Mouse (Mus musculus) liver, embryonic 13.5 days (tissue): Measurements from ENCODE around the gene Tdo2. TPM values are rescaled to one million over a fixed set of nuclear protein-coding genes. Genes with fewer than 3 reads are reported as not detected.

Experiments
- ATAC-seq: fragments of 200-750 bp; cut with Nextera tagmentation; 2 replicates; pipeline ENCODE4 v1.8.0; 2017; ENCODE audit warnings: low read depth, mild to moderate bottlenecking, moderate number of reproducible peaks, moderate library complexity
- DNase-seq: peaks from one replicate; pipeline ENCODE4 v3.0.0; 2022
- H3K27ac ChIP-seq: fragments of 300-500 bp; sonication (generic); 2 replicates; pipeline ENCODE4 v1.5.1; 2015; ENCODE audit warnings: moderate library complexity, mild to moderate bottlenecking, inconsistent platforms
- H3K27me3 ChIP-seq: fragments of 300-500 bp; sonication (generic); 2 replicates; pipeline ENCODE4 v1.6.1; 2015; ENCODE audit warnings: mild to moderate bottlenecking, inconsistent platforms
- H3K36me3 ChIP-seq: fragments of 300-500 bp; sonication (generic); 2 replicates; pipeline ENCODE4 v1.6.1; 2015; ENCODE audit warnings: mild to moderate bottlenecking, inconsistent platforms
- H3K4me1 ChIP-seq: fragments of 300-500 bp; sonication (generic); replicated peaks from 2 replicates; pipeline ENCODE4 v1.6.1; 2015; ENCODE audit warnings: inconsistent platforms
- H3K4me2 ChIP-seq: fragments of 300-500 bp; sonication (generic); 2 replicates; pipeline ENCODE4 v1.6.1; 2015; ENCODE audit warnings: inconsistent platforms, mild to moderate bottlenecking, moderate library complexity
- H3K4me3 ChIP-seq: fragments of 300-500 bp; sonication (generic); replicated peaks from 2 replicates; pipeline ENCODE4 v1.5.1; 2015; ENCODE audit warnings: mild to moderate bottlenecking, inconsistent platforms
- H3K9ac ChIP-seq: fragments of 300-500 bp; sonication (generic); 2 replicates; pipeline ENCODE4 v1.6.1; 2015; ENCODE audit warnings: mild to moderate bottlenecking, inconsistent platforms
- H3K9me3 ChIP-seq: fragments of 300-500 bp; sonication (generic); replicated peaks from 2 replicates; pipeline ENCODE4 v1.6.1; 2016; ENCODE audit warnings: inconsistent platforms
- WGBS: fragments of 180-500 bp; shearing (Covaris S2); methylation state at CpG from one replicate; pipeline ENCODE4 v1.1.7; 2015; ENCODE audit not compliant: insufficient replicate concordance; 5-methylcytosine and 5-hydroxymethylcytosine counted together
- polyA plus RNA-seq: library from polyadenylated mRNA; unstranded; fragments of >200 nt; fragmentation: Nextera tagmentation; extraction: Ambion mirVana; gene quantifications from 2 replicates; pipeline ENCODE4 v1.2.1, GENCODE M21; 2015

The Tdo2 gene
- polyA plus RNA-seq, result 0.06 and 0.12 TPM in 2 replicates

- H3K27ac ChIP-seq, result no peak within 1 kb of the TSS
- no peak within 1 kb of the TSS for H3K4me2 ChIP-seq
- H3K36me3 ChIP-seq, result no peaks in the 10 kb centered on the region
- H3K9me3 ChIP-seq, result no peaks in the 10 kb centered on the region
- no peak for ATAC-seq
- no peak within 1 kb of the TSS for H3K9ac ChIP-seq
- H3K27me3 ChIP-seq, result no peaks in the 10 kb centered on the region
- H3K4me1 ChIP-seq, result no peaks in the 10 kb centered on the region
- DNase-seq, result no peak
- no peak within 1 kb of the TSS for H3K4me3 ChIP-seq
Measured at GRCm38 (mm10) chr3:81976102-81976501, at the start of gene Tdo2. Gene Tdo2 (minus strand): TSS chr3:81976202.

DNA sequence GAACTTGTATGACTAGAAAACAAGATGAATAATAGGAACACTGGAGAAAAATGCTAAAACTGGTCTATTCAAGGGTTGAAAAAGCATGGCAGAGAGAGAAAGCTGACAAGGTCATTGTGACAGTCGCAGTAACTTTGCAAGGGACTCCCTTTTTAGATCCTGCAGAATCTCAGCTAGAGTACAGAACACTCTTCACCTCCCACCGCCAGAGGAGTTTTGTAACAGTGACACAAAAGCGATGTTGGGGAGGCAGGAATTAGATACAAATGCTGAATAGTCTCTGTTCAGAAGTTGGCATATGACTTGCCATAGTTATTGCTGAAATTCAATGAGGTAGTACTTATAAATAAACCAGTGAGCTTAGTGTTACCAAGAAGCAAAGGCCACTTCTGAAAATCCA is 47.1 kb upstream of the Tdo2 start:
- 65% methylated on average over 3 of the region's 3 CpGs for WGBS
- no peaks in the 10 kb centered on the region for H3K4me1 ChIP-seq
- no peaks in the 10 kb centered on the region for H3K9me3 ChIP-seq
- no peak overlapping the region for H3K4me2 ChIP-seq
- H3K27me3 ChIP-seq, result no peaks in the 10 kb centered on the region
- H3K9ac ChIP-seq, result no peak overlapping the region
- H3K27ac ChIP-seq, result no peak overlapping the region
- no peak overlapping the region for H3K4me3 ChIP-seq
- ATAC-seq, result no peak
- no peak for DNase-seq
- H3K36me3 ChIP-seq, result no peaks in the 10 kb centered on the region

- 71% methylated on average over 8 of the region's 8 CpGs for WGBS
- no peak for DNase-seq
Measured at GRCm38 (mm10) chr3:82022421-82022920, 46.5 kb upstream of the Tdo2 start.

DNA sequence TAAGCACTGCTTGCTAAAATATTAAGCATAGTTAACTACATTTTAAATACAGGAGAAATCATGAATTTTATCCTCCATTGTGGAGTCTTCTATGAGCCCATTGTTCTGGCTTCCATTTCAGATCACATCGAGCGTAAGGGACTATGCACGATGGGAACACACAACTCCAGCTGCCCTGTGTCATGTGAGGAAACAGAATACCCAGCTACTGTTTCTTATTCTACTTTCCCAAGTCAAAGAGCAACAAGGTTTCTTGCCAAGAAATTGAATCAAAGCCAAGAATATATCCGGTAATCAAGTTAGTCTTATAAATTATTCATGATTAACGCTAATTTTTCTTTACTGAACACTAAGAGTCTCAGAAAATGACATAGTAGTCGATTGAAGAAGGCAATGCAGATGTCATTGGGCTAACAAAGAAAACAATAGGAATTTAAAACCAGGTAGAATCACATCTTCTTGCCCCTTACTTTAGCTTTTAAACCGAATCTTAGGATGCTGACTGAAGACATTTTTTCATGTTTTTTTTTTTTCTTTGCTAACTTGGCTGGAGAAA is 38.2 kb upstream of the Tdo2 start:
- Histone ChIP-seq H3K9ac (no peak overlapping the region), H3K27me3 (no peaks in the 10 kb centered on the region), H3K27ac (no peak overlapping the region), H3K36me3 (no peaks in the 10 kb centered on the region), H3K9me3 (no peaks in the 10 kb centered on the region), H3K4me1 (no peaks in the 10 kb centered on the region), H3K4me3 (no peak overlapping the region), H3K4me2 (no peak overlapping the region)
- DNase-seq (no peak), ATAC-seq (no peak)
- WGBS, result 66% methylated on average over 7 of the region's 7 CpGs

More at GRCm38 (mm10) chr3:82022421-82022920, 46.5 kb upstream of the Tdo2 start:
- no peaks in the 10 kb centered on the region for H3K4me1 ChIP-seq
- H3K4me2 ChIP-seq, result no peak overlapping the region
- no peaks in the 10 kb centered on the region for H3K27me3 ChIP-seq
- H3K9me3 ChIP-seq, result no peaks in the 10 kb centered on the region
- H3K27ac ChIP-seq, result no peak overlapping the region
- ATAC-seq, result no peak
- H3K36me3 ChIP-seq, result no peaks in the 10 kb centered on the region
- H3K4me3 ChIP-seq, result no peak overlapping the region
- no peak overlapping the region for H3K9ac ChIP-seq

DNA sequence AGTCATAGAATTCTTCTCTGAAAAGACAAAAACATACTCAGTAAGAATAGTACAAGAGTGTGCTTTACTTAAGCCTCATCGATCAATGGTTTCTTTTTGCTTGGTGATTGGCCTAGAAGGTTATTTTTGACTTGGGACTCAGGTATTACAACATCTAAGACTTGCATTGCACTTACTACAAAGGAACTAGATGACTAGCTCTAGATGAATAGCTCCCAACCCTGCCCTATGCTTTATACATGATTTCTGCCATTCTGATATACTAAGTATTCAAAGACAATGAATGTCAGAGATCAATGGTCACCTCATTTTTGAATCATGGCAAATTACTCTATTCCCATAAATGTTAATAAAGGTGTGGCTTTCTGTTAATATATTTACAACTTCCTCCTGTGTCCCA is 31.0 kb upstream of the Tdo2 start:
- Histone ChIP-seq H3K4me1 (no peaks in the 10 kb centered on the region), H3K9me3 (no peaks in the 10 kb centered on the region), H3K4me3 (no peak overlapping the region), H3K27ac (no peak overlapping the region), H3K9ac (no peak overlapping the region), H3K4me2 (no peak overlapping the region), H3K36me3 (no peaks in the 10 kb centered on the region), H3K27me3 (no peaks in the 10 kb centered on the region)
- ATAC-seq (no peak), DNase-seq (no peak)
- 65% methylated on average over 1 of the region's 1 CpGs for WGBS

DNA sequence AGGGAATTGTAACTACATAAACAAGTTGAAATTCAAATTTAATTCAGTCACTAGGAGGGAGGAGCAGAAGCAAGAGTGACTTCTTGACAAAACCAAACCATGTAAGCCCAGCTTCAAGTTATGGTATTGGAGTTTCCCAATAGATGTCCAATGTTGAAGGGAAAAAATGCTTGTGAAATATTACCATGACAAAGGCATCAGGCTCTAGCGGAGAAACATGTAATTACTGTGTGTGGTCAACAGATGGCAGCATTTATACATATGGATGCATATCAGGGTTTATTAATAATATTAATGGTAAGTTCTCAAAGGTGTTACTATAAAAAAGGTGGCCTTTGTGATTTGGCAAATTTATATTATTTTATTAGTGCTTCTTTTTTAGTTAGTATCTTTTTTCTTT is 20.0 kb upstream of the Tdo2 start:
- DNase-seq, result no peak

DNA sequence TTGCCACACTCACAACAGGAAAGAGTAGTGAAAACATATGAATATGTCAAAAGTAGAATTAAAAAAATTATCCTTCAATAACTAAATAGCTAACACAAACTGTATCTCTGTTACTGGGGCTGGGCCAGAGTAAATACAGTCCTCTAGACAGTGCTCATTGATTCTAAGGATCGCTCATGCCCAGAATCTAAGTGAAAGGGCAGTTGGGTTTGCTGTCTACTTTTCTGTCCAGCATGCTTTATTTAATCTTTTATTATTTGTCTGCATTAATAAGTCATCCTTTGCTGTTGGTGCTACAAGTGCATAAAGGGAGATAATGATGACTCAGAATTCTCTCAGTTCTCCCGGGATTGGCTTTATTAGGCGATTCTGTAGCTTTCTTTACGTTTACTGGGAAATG is 19.4 kb upstream of the Tdo2 start:
- H3K4me3 ChIP-seq, result no peak overlapping the region
- 35% methylated on average over 4 of the region's 4 CpGs for WGBS
- no peak for DNase-seq

More for the DNA sequence above, 20.0 kb upstream of the Tdo2 start:
- no peaks in the 10 kb centered on the region for H3K9me3 ChIP-seq
- H3K4me3 ChIP-seq, result no peak overlapping the region
- no peaks in the 10 kb centered on the region for H3K27me3 ChIP-seq
- no peaks in the 10 kb centered on the region for H3K4me1 ChIP-seq
- no peaks in the 10 kb centered on the region for H3K36me3 ChIP-seq
- WGBS, result 4% methylated on average over 1 of the region's 1 CpGs
- no peak overlapping the region for H3K9ac ChIP-seq
- H3K27ac ChIP-seq, result no peak overlapping the region
- no peak for ATAC-seq
- no peak overlapping the region for H3K4me2 ChIP-seq

DNA sequence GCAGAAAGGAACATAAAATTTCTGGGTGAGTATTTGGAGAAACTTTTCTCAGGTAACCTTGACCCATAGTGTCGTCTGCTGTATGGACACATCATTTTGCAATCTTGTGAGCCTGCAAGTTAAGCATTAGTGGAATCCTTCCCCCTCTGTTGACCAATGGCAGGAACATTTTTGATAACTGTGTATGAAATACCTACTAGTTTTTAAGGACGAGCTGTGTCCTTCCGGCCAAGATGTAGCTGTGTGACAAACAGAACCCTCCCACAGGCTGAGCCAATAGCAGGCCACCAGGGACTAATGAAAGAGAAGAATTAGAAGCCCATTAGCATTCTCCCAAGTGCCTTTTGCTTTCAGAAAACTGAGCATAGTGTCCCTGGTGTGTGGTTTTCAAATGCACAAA is 14.5 kb upstream of the Tdo2 start:
- Histone ChIP-seq H3K36me3 (no peaks in the 10 kb centered on the region), H3K9me3 (no peaks in the 10 kb centered on the region), H3K4me3 (no peak overlapping the region), H3K9ac (no peak overlapping the region), H3K27me3 (no peaks in the 10 kb centered on the region), H3K4me2 (no peak overlapping the region), H3K4me1 (0 out of 2 replicates have a peak, but pooled peaks cover 4% of the 10 kb centered on the region), H3K27ac (no peak overlapping the region)
- DNase-seq (no peak), ATAC-seq (no peak)
- WGBS, result 63% methylated on average over 3 of the region's 3 CpGs

More for the DNA sequence above, 19.4 kb upstream of the Tdo2 start:
- no peaks in the 10 kb centered on the region for H3K36me3 ChIP-seq
- H3K27me3 ChIP-seq, result no peaks in the 10 kb centered on the region
- no peak for ATAC-seq
- no peaks in the 10 kb centered on the region for H3K4me1 ChIP-seq
- H3K27ac ChIP-seq, result no peak overlapping the region
- no peaks in the 10 kb centered on the region for H3K9me3 ChIP-seq
- no peak overlapping the region for H3K4me2 ChIP-seq
- no peak overlapping the region for H3K9ac ChIP-seq

GRCm38 (mm10) chr3:81989692-81990141 is 13.7 kb upstream of the Tdo2 start:
- H3K4me2 ChIP-seq, result no peak overlapping the region
- no peaks in the 10 kb centered on the region for H3K27me3 ChIP-seq
- 0 out of 2 replicates have a peak, but pooled peaks cover 4% of the 10 kb centered on the region for H3K4me1 ChIP-seq
- no peaks in the 10 kb centered on the region for H3K9me3 ChIP-seq
- no peak overlapping the region for H3K4me3 ChIP-seq
- DNase-seq (no peak), ATAC-seq (no peak)
- H3K36me3 ChIP-seq, result no peaks in the 10 kb centered on the region
- no peak overlapping the region for H3K27ac ChIP-seq
- WGBS, result 13% methylated on average over 2 of the region's 2 CpGs
- no peak overlapping the region for H3K9ac ChIP-seq

DNA sequence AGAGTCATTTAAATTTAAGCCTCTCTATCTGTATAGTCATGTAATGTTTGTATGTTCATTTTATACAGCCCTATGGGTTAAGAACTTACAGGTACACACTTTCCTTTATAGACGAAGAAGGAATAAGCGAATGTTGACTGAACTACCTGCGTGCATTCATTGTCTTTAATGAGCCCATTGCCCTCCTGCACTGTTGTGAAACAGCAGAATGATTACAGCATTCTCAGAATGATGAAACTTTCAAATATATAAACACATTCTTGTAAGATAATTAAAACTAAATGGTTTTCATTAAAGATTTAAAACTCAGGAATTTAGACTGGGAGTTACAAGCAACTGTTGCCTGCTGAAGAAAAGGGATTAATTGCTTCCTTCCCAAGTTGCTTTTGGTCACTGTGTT is 11.6 kb upstream of the Tdo2 start:
- no peak overlapping the region for H3K4me3 ChIP-seq
- H3K4me2 ChIP-seq, result no peak overlapping the region
- DNase-seq (no peak), ATAC-seq (no peak)
- no peaks in the 10 kb centered on the region for H3K27me3 ChIP-seq
- 0 out of 2 replicates have a peak, but pooled peaks cover 4% of the 10 kb centered on the region for H3K4me1 ChIP-seq
- H3K9ac ChIP-seq, result no peak overlapping the region
- no peaks in the 10 kb centered on the region for H3K9me3 ChIP-seq
- WGBS, result 76% methylated on average over 3 of the region's 3 CpGs
- no peaks in the 10 kb centered on the region for H3K36me3 ChIP-seq
- H3K27ac ChIP-seq, result no peak overlapping the region

- Histone ChIP-seq H3K4me2 (no peak overlapping the region), H3K27me3 (no peaks in the 10 kb centered on the region), H3K36me3 (no peaks in the 10 kb centered on the region), H3K4me3 (no peak overlapping the region), H3K4me1 (0 out of 2 replicates have a peak, but pooled peaks cover 4% of the 10 kb centered on the region), H3K9ac (no peak overlapping the region), H3K27ac (no peak overlapping the region), H3K9me3 (no peaks in the 10 kb centered on the region)
- DNase-seq (no peak), ATAC-seq (no peak)
- 72% methylated on average over 2 of the region's 2 CpGs for WGBS
Measured at GRCm38 (mm10) chr3:81986103-81986502, 10.1 kb upstream of the Tdo2 start.

DNA sequence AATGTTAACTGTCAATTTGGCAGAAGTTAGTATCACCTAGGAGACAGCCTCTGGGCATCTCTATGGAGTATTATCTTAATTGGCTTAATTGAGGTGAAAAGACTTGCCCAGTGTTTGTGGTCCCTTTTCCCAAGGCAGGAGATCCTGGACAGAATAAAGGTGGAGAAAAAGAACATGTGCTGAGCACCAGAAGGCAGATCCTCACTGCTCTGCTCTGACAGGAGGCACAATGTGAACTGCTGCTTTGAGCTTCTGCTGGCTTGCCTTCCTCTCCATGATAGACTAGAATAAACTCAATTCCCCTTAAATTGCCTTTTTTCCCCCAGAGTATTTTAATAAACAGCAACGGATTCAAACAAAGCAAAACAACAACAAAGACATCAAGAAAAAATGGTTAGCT is 9.1 kb upstream of the Tdo2 start:
- no peak overlapping the region for H3K27ac ChIP-seq
- WGBS, result 36% methylated on average over 1 of the region's 1 CpGs
- no peak overlapping the region for H3K4me3 ChIP-seq
- ATAC-seq (no peak), DNase-seq (no peak)
- no peak overlapping the region for H3K4me2 ChIP-seq
- no peak overlapping the region for H3K9ac ChIP-seq
- H3K36me3 ChIP-seq, result no peaks in the 10 kb centered on the region
- H3K9me3 ChIP-seq, result no peaks in the 10 kb centered on the region
- H3K4me1 ChIP-seq, result 0 out of 2 replicates have a peak, but pooled peaks cover 4% of the 10 kb centered on the region
- no peaks in the 10 kb centered on the region for H3K27me3 ChIP-seq
